8 mouse cellular contexts compared by ENCODE assay signal in the genomic region with DNA sequence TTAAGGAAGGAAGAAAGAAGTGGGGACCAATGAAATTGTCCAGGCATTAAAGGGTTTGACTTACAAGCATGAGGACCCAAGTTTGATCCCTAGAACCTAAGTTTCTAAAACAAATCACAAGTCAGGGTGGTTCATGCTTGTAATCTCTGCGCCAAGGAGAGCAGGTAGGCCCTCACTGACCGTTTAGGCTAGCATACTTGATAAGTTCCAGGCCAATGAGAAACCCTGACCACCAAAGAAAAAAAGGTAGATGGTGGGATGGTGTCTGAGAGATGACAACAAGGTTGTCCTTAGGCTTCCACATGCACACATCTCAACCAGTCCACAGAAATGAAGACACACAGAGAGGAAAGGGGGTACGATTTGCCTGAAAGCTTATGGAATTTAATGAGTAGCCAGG. TPM values are rescaled to one million over a fixed set of nuclear protein-coding genes. Genes with fewer than 3 reads are reported as not detected.
DNase-seq lines count a peak whose midpoint lies in the region; ATAC-seq and TF ChIP-seq lines count a peak whose summit lies in the region.
"Not testable (repeated sequence)": the region's sequence is repeated elsewhere in the genome, so short reads cannot be mapped to it uniquely, and the experiment has no call there.

No protein-coding gene starts in this region.

- peaks cover 40% of the 10 kb centered on the region for H3K9me3 ChIP-seq in ES-E14 (ENCODE audit: control insufficient read depth, insufficient read depth, low read depth, low read length)
- peaks cover 38% of the 10 kb centered on the region for H3K9me3 ChIP-seq in forebrain, embryonic 13.5 days (replicated peaks)
- H3K9me3 ChIP-seq in hindbrain, embryonic 13.5 days, result peaks cover 30% of the 10 kb centered on the region
- not testable (repeated sequence) for H3K9me3 ChIP-seq in kidney, embryonic 15.5 days (replicated peaks); lung, embryonic 14.5 days (ENCODE audit: low read depth, low read length)

- H3K36me3 ChIP-seq in ES-E14 (ENCODE audit: control insufficient read depth, insufficient read depth, low read length, poor library complexity, severe bottlenecking), result peaks cover 40% of the 10 kb centered on the region
- H3K36me3 ChIP-seq in forebrain, embryonic 13.5 days (ENCODE audit: poor library complexity, severe bottlenecking), result peaks cover 34% of the 10 kb centered on the region
- not testable (repeated sequence) for H3K36me3 ChIP-seq in hindbrain, embryonic 13.5 days; lung, embryonic 14.5 days (ENCODE audit: insufficient read depth)
- H3K36me3 ChIP-seq in kidney, embryonic 15.5 days, result peaks cover 34% of the 10 kb centered on the region

- not testable (repeated sequence) for H3K4me3 ChIP-seq in ES-E14 (ENCODE audit: insufficient read depth in 1 of 2, low read depth in 1 of 2, low read length in 2 of 2, poor library complexity in 1 of 2, severe bottlenecking in 1 of 2); forebrain, embryonic 13.5 days; hindbrain, embryonic 13.5 days; kidney, embryonic 15.5 days (replicated peaks); lung, embryonic 14.5 days (ENCODE audit: low read depth, low read length)

- H3K9ac ChIP-seq in ES-E14 (ENCODE audit: insufficient read depth, low read depth, low read length, poor library complexity, severe bottlenecking); forebrain, embryonic 13.5 days; hindbrain, embryonic 13.5 days; kidney, embryonic 15.5 days; lung, embryonic 14.5 days: not testable (repeated sequence)

- H3K4me2 ChIP-seq in forebrain, embryonic 13.5 days; hindbrain, embryonic 13.5 days; kidney, embryonic 15.5 days; lung, embryonic 14.5 days: not testable (repeated sequence)

- peak; percentile 37; the same call in 1 of the 2 replicates for ATAC-seq in cerebellum, adult (ENCODE audit: insufficient number of reproducible peaks, low FRiP score, low TSS enrichment)
- peak; percentile 52; the same call in 1 of the 2 replicates for ATAC-seq in forebrain, embryonic 13.5 days
- ATAC-seq in hindbrain, embryonic 13.5 days (ENCODE audit: low FRiP score), result 0 out of 2 replicates have a peak, but pooled peaks have one; percentile 9
- 0 out of 2 replicates have a peak, but pooled peaks have one; percentile 27 for ATAC-seq in kidney, embryonic 15.5 days (replicated peaks; ENCODE audit: low FRiP score)
- not testable (repeated sequence) for ATAC-seq in lung, embryonic 14.5 days (ENCODE audit: insufficient read depth)

- not testable (repeated sequence) for H3K27ac ChIP-seq in ES-E14 (ENCODE audit: insufficient read depth, low read depth, low read length, poor library complexity, severe bottlenecking); forebrain, embryonic 13.5 days; hindbrain, embryonic 13.5 days; kidney, embryonic 15.5 days; lung, embryonic 14.5 days (ENCODE audit: low read depth)

- TF ChIP-seq CTCF in lung, embryonic 14.5 days (IDR thresholded peaks at IDR 0.05; ENCODE audit: low read depth), result not testable (repeated sequence)

- DNase-seq in ES-E14 (ENCODE audit: low read depth, low spot score), result peak; percentile 58
- DNase-seq in lung, embryonic 14.5 days, result peak; percentile 1
- DNase-seq in naive thymus-derived CD4-positive, alpha-beta T cell, adult 2 months (ENCODE audit: low read depth), result peak; percentile 35
- peak; percentile 9 for DNase-seq in testis, postnatal 14 days (ENCODE audit: low spot score)

- not testable (repeated sequence) for H3K27me3 ChIP-seq in forebrain, embryonic 13.5 days; hindbrain, embryonic 13.5 days; kidney, embryonic 15.5 days; lung, embryonic 14.5 days (ENCODE audit: insufficient read depth, low read length)

- H3K4me1 ChIP-seq in ES-E14 (ENCODE audit: control insufficient read depth in 2 of 2, insufficient read depth in 2 of 2, low read length in 2 of 2, poor library complexity in 1 of 2); forebrain, embryonic 13.5 days; hindbrain, embryonic 13.5 days (replicated peaks); kidney, embryonic 15.5 days; lung, embryonic 14.5 days (ENCODE audit: insufficient read depth): not testable (repeated sequence)

- 86% methylated on average over 3 of the region's 3 CpGs for WGBS in forebrain, embryonic 13.5 days
- WGBS in hindbrain, embryonic 13.5 days, result 83% methylated on average over 3 of the region's 3 CpGs
- 88% methylated on average over 3 of the region's 3 CpGs for WGBS in kidney, embryonic 15.5 days
- WGBS in lung, embryonic 14.5 days, result 81% methylated on average over 3 of the region's 3 CpGs

- in situ Hi-C loops in ES-E14 (cut with MboI; ENCODE audit: low sequenced_read_pairs in 2 of 2, unreplicated experiment in 2 of 2), result not testable (repeated sequence)

RNA-seq across cellular contexts. Expression of gene Gm21887, which starts 39.7 kb away (rescaled TPM):
- 165 and 322 TPM in 2 replicates for total RNA-seq in ES-E14 (2012; rRNA removed)
- 195 and 234 TPM in 2 replicates for polyA plus RNA-seq in forebrain, embryonic 13.5 days (2015; fragmentation: Nextera tagmentation; extraction: Ambion mirVana)
- polyA plus RNA-seq in hindbrain, embryonic 13.5 days (2015; fragmentation: Nextera tagmentation; extraction: Ambion mirVana), result 169 and 177 TPM in 2 replicates
- 193 and 248 TPM in 2 replicates for polyA plus RNA-seq in kidney, embryonic 15.5 days (2015; fragmentation: Nextera tagmentation; extraction: Ambion mirVana)
- polyA plus RNA-seq in lung, embryonic 14.5 days (2014; fragmentation: Nextera tagmentation; extraction: Ambion mirVana), result 252 and 439 TPM in 2 replicates

Comparison
In these comparisons a context has a peak if more than half of its experiments do, and no peak if none do; other contexts are left out.
1. DNase-seq: peak in every context shown above with its lines; median percentile 58 in ES-E14; 35 in naive thymus-derived CD4-positive, alpha-beta T cell, adult 2 months; 9 in testis, postnatal 14 days; 1 in lung, embryonic 14.5 days.